Mouse (Mus musculus) stomach, embryonic 16.5 days (tissue): Measurements from ENCODE around the gene Grin2d. TPM values are rescaled to one million over a fixed set of nuclear protein-coding genes. Genes with fewer than 3 reads are reported as not detected.
A peak's percentile ranks its signal among the peaks of the same experiment; 100 is the strongest.

ENCODE experiments used
- ATAC-seq: fragments of 200-750 bp; cut with Nextera tagmentation; 2 replicates; pipeline ENCODE4 v1.8.0; 2017; ENCODE audit warnings: moderate number of reproducible peaks, moderate TSS enrichment; ENCODE audit not compliant: insufficient read depth, low FRiP score
- H3K27ac ChIP-seq: fragments of 300-500 bp; sonication (generic); 2 replicates; pipeline ENCODE4 v1.5.1; 2014; ENCODE audit warnings: low read length
- H3K27me3 ChIP-seq: fragments of 300-500 bp; sonication (generic); 2 replicates; pipeline ENCODE4 v1.6.1; 2014; ENCODE audit warnings: low read length, control low read depth, mixed read lengths; ENCODE audit not compliant: control insufficient read depth, insufficient read depth
- H3K36me3 ChIP-seq: fragments of 300-500 bp; sonication (generic); 2 replicates; pipeline ENCODE4 v1.6.1; 2014; ENCODE audit warnings: low read length; ENCODE audit not compliant: control insufficient read depth, insufficient read depth
- H3K4me1 ChIP-seq: fragments of 300-500 bp; sonication (generic); 2 replicates; pipeline ENCODE4 v1.6.1; 2014; ENCODE audit warnings: low read length, control low read depth, mixed read lengths; ENCODE audit not compliant: control insufficient read depth, insufficient read depth
- H3K4me2 ChIP-seq: fragments of 300-500 bp; sonication (generic); 2 replicates; pipeline ENCODE4 v1.6.1; 2014; ENCODE audit warnings: low read depth, low read length, mixed read lengths
- H3K4me3 ChIP-seq: fragments of 300-500 bp; sonication (generic); replicated peaks from 2 replicates; pipeline ENCODE4 v1.5.1; 2014; ENCODE audit warnings: mild to moderate bottlenecking, low read length
- H3K9ac ChIP-seq: fragments of 300-500 bp; sonication (generic); 2 replicates; pipeline ENCODE4 v1.6.1; 2014; ENCODE audit warnings: low read length
- H3K9me3 ChIP-seq: fragments of 300-500 bp; sonication (generic); replicated peaks from 2 replicates; pipeline ENCODE4 v1.6.1; 2016; ENCODE audit warnings: low read length, control low read depth; ENCODE audit not compliant: control insufficient read depth
- WGBS: fragments of 180-500 bp; shearing (Covaris S2); extraction: QIAGEN DNeasy Blood & Tissue Kit; methylation state at CpG from one replicate; pipeline ENCODE4 v1.1.7; 2014; 5-methylcytosine and 5-hydroxymethylcytosine counted together
- polyA plus RNA-seq: library from polyadenylated mRNA; unstranded; fragments of >200 nt; fragmentation: Nextera tagmentation; extraction: Ambion mirVana; gene quantifications from 2 replicates; pipeline ENCODE4 v1.2.1, GENCODE M21; 2015

Gene Grin2d
- polyA plus RNA-seq, 1 experiment from 2014 or later = 0.23 TPM

DNA sequence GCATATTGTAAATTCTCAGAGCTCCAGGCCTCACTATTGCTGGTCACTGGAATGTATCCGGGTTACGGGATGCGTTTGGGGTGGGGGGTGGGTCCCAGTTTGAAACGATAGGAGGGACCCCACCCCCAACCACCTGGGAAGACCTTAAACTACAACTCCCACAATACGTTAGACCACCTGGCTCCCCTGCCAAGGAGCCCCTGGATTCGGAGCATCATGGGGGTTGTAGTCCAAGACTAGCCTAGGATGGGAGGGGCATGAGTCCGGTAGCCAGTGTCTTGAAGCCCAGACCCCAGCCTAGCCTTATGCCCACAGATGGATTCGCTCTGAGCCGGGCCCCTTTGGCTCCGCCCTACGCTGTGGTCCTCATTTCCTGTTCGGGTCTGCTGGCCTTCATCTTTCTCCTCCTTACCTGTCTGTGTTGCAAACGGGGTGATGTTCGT lies 92.0 kb downstream of the Grin2d start:
- peak; percentile 32; the same call in 1 of the 2 replicates for ATAC-seq
- peak overlapping the region; percentile 78 for H3K4me2 ChIP-seq
- WGBS = 1% methylated on average over 14 of the region's 14 CpGs
- no peak overlapping the region for H3K9ac ChIP-seq
- H3K9me3 ChIP-seq = no peaks in the 10 kb centered on the region
- H3K4me3 ChIP-seq = peak overlapping the region; percentile 52
- peaks cover 7% of the 10 kb centered on the region; the same call in 1 of the 2 replicates for H3K27me3 ChIP-seq
- H3K27ac ChIP-seq = no peak overlapping the region
- peaks cover 22% of the 10 kb centered on the region for H3K4me1 ChIP-seq
- 0 out of 2 replicates have a peak, but pooled peaks cover 4% of the 10 kb centered on the region for H3K36me3 ChIP-seq

DNA sequence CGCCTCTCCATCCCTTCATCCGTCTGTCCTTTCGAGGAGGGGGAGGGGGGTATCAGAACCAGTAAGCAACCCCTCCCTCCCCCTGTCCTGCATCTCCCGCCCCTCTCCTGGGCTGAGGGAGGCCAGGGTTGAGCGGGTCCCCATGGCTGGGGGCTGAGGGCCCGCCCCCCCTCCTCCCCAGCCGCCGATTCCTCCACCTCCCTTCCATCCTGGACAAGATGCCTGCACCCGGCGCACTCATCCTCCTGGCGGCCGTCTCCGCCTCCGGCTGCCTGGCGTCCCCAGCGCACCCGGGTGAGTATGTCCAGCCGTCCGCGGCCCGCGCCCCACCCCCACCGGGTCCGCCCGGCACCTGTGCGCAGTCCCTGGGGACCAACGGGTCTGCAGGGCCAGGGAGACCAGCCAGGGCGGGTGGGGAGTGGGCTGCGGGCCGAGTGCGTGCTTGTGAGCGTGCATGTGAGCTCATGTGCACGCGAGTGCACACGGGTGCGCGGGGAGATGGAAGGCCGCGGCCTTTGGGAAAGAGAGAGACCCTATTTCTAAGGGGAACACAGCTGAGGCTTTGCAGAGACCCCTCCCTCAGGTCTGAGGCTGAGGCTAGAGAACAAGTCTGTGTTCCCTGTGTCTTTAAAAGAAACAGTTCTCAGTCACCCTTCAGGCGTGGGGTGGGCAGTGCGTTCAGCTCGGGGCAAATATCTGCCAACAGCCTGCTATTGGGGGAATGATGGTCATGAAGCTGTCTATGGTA lies 92.6 kb downstream of the Grin2d start:
- Histone ChIP-seq H3K4me1 (peaks cover 22% of the 10 kb centered on the region), H3K4me2 (peak overlapping the region; percentile 78), H3K9me3 (no peaks in the 10 kb centered on the region), H3K36me3 (0 out of 2 replicates have a peak, but pooled peaks cover 4% of the 10 kb centered on the region), H3K27ac (no peak overlapping the region), H3K9ac (peak overlapping the region; percentile 69), H3K4me3 (peak overlapping the region; percentile 52), H3K27me3 (peaks cover 7% of the 10 kb centered on the region; the same call in 1 of the 2 replicates)
- WGBS = under 1% methylated on average over 40 of the region's 42 CpGs
- peak; percentile 12 for ATAC-seq

DNA sequence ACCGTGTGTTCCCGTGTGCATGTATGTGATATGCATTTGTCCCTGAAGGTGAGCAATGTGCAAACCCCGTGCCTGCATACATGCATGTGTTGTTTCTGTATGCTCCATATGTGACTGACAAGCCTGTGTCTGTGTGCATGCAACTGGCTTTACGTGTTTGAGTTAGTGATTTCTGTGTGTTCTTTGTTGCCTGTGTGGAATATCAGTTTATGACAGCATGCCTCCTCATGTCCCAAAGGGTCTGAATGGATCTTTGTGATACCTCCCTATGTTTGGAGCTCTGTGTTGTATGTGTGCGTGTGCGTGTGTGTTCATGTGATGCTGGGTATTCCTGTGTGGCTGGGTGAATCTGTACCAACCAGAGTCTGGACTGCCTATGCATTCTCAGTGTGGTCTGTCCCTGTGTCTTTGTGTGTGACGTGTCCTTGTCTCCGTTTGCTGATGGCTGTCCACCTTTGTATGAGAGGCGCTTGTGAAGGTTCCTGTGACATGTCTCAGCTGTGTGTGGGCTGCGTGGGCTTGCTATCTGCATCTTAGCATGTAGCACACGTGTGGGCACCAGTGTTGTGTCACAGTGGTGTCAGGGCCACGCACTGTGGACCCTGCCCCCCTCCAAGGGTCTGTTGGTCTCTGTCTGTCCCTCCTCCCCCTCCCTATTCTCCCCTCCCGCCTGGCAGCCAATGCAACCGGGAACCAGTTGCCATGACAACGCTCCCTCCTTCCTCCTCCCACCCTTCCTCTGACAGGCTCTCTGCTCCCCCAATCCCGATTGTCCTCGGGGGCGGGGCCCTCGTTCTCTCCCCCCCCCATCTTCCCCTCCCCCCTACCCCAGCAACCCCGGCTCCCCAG lies 93.4 kb downstream of the Grin2d start, which contains the start of gene Sult2b1:
Gene Sult2b1, minus strand, starts transcription at position 146 of the 849 bp plus-strand sequence.
- WGBS = 20% methylated on average over 20 of the region's 20 CpGs
- Histone ChIP-seq H3K4me2 (peak within 1 kb of the TSS; percentile 89), H3K4me1 (peaks cover 22% of the 10 kb centered on the region), H3K27me3 (peaks cover 7% of the 10 kb centered on the region; the same call in 1 of the 2 replicates), H3K9ac (peak within 1 kb of the TSS; percentile 83), H3K27ac (no peak within 1 kb of the TSS; the same call in 1 of the 2 replicates), H3K9me3 (no peaks in the 10 kb centered on the region), H3K36me3 (0 out of 2 replicates have a peak, but pooled peaks cover 4% of the 10 kb centered on the region), H3K4me3 (peak within 1 kb of the TSS; percentile 67)
- peak; percentile 22 for ATAC-seq

DNA sequence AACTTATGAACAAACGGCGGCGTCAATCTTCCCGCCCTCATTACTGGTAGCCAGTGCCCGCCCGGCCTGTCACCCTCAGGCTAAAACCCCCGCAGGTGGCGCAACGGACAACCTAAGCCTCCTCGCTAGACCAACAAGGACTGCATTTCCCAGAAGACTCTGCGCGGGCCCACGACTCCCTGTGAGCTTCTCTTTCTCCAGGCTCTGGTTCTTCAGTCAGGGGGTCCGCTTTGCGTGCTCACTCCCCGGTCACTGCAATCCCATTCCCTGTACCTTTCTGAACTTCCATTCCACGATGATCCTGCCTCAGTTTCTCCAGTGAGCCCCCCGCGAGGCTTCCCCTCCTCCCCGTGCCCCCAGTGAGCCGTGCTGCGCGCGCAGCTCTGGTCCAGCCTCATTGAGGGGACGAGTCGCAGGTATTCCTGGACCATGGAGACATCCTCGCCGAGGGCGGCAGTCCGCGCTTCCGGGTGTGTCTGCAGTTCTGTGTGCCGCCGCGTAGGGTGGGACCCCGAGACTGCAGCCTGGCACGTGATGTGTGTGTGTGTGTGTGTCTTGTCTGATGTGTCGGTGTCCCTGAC lies 94.6 kb downstream of the Grin2d start, which contains the start of gene Lmtk3:
Gene Lmtk3, plus strand, starts transcription at position 228 of the 581 bp plus-strand sequence.
- Histone ChIP-seq H3K4me3 (peak within 1 kb of the TSS; percentile 67), H3K4me1 (peaks cover 22% of the 10 kb centered on the region), H3K27ac (no peak within 1 kb of the TSS; the same call in 1 of the 2 replicates), H3K9ac (peak within 1 kb of the TSS; percentile 83), H3K9me3 (no peaks in the 10 kb centered on the region), H3K36me3 (no peaks in the 10 kb centered on the region), H3K4me2 (peak within 1 kb of the TSS; percentile 89), H3K27me3 (peaks cover 7% of the 10 kb centered on the region; the same call in 1 of the 2 replicates)
- under 1% methylated on average over 38 of the region's 38 CpGs for WGBS
- ATAC-seq = peak; percentile 64; the same call in 1 of the 2 replicates

DNA sequence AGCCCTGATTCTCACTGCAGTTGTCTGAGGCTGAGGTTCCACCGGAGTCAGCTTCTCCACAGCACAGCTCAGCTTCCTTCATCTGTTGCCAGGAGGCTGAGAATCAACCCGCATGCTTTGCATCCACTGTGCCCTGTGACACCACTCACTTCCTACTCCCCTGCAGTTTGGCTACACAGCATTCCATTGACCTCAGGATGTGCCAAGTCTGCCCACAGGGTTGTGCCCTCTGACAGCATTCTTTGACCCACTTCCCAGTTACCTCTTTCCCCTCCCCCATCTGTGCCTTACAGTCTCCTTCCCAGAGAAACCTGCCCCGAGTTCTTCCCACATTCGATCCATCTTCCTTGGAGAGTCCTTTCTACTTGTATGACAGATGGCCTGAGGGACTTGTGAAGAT lies 95.9 kb downstream of the Grin2d start:
- 68% methylated on average over 4 of the region's 4 CpGs for WGBS
- Histone ChIP-seq H3K9me3 (no peaks in the 10 kb centered on the region), H3K27ac (no peak overlapping the region), H3K27me3 (peaks cover 7% of the 10 kb centered on the region; the same call in 1 of the 2 replicates), H3K4me2 (no peak overlapping the region), H3K4me3 (no peak overlapping the region), H3K36me3 (no peaks in the 10 kb centered on the region), H3K9ac (no peak overlapping the region), H3K4me1 (peaks cover 22% of the 10 kb centered on the region)
- ATAC-seq = no peak

Other genes starting within 250 kb of the Grin2d start
- 10.9 and 14.2 TPM in 2 replicates for gene Mamstr, start 238.4 kb downstream of the Grin2d start, polyA plus RNA-seq
- 13.8 and 18.8 TPM in 2 replicates for gene Fut2, start 212.0 kb downstream of the Grin2d start, polyA plus RNA-seq
- gene Ntn5, start 194.4 kb downstream of the Grin2d start, polyA plus RNA-seq = 0.55 and 1.2 TPM in 2 replicates
- gene Sec1, start 184.0 kb downstream of the Grin2d start, polyA plus RNA-seq = 2.9 and 3.4 TPM in 2 replicates
- gene Car11, start 178.5 kb downstream of the Grin2d start, polyA plus RNA-seq = 8.4 and 9.8 TPM in 2 replicates
- gene Dbp, start 173.3 kb downstream of the Grin2d start, polyA plus RNA-seq = 2.7 and 2.9 TPM in 2 replicates
- gene Rpl18, start 162.9 kb downstream of the Grin2d start, polyA plus RNA-seq = 915 and 1,024 TPM in 2 replicates
- gene Sphk2, start 160.4 kb downstream of the Grin2d start, polyA plus RNA-seq = 38.9 and 45.9 TPM in 2 replicates
- 16.0 and 24.7 TPM in 2 replicates for gene Fam83e, start 157.2 kb downstream of the Grin2d start, polyA plus RNA-seq
- gene Spaca4, start 152.6 kb downstream of the Grin2d start, polyA plus RNA-seq = 0.79 and 2.2 TPM in 2 replicates
- 0.53 and 0.99 TPM in 2 replicates for gene Lmtk3, start 94.6 kb downstream of the Grin2d start, polyA plus RNA-seq
- 32.7 and 46.5 TPM in 2 replicates for gene Sult2b1, start 93.7 kb downstream of the Grin2d start, polyA plus RNA-seq
- 75.6 and 82.6 TPM in 2 replicates for gene Cyth2, start 63.8 kb downstream of the Grin2d start, polyA plus RNA-seq
- 0.91 and 0.98 TPM in 2 replicates for gene Kcnj14, start 53.6 kb downstream of the Grin2d start, polyA plus RNA-seq
- 50.3 and 53.7 TPM in 2 replicates for gene Grwd1, start 47.4 kb downstream of the Grin2d start, polyA plus RNA-seq
- 76.7 and 87.0 TPM in 2 replicates for gene Kdelr1, start 5.6 kb downstream of the Grin2d start, polyA plus RNA-seq
- 0.49 and 1.2 TPM in 2 replicates for gene Syngr4, start 18.3 kb upstream of the Grin2d start, polyA plus RNA-seq
- gene Tmem143, start 18.6 kb upstream of the Grin2d start, polyA plus RNA-seq = 4.2 and 6.0 TPM in 2 replicates
- 197 and 224 TPM in 2 replicates for gene Emp3, start 43.0 kb upstream of the Grin2d start, polyA plus RNA-seq
- 4.1 and 5.1 TPM in 2 replicates for gene Ccdc114, start 45.7 kb upstream of the Grin2d start, polyA plus RNA-seq
- 1.6 and 2.7 TPM in 2 replicates for gene Abcc6, start 151.9 kb upstream of the Grin2d start, polyA plus RNA-seq
- 46.5 and 47.2 TPM in 2 replicates for gene Nomo1, start 155.3 kb upstream of the Grin2d start, polyA plus RNA-seq
- gene Kcnj11, start 222.4 kb upstream of the Grin2d start, polyA plus RNA-seq = 0.99 and 1.4 TPM in 2 replicates